Mouse (Mus musculus): Measurements from ENCODE around the gene Pramef17.
"Not testable (repeated sequence)": the region's sequence is repeated elsewhere in the genome, so short reads cannot be mapped to it uniquely, and the experiment has no call there.

DNA sequence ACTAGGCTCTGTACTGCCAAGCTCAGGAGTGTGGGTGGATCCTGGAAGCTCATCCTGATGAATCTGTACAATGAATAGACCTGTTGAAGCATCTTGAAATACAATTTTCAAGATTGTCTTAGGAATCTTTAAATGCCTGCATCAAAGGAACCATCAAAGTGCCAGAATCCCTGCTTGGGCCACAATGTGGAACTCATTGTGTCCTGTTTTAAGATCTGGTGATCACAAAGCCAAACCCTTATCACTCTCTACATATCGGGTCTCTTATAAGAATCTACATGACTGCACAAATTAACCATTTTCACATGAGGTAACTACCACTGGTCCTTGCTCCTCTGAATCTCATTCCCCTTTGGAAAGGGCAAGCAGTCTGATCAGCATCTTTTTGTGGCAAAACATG, 43.3 kb downstream of the Pramef17 start, which contains the start of gene Pramef25:
- TF ChIP-seq CTCF (IDR thresholded peaks at IDR 0.05; ENCODE audit: low read depth, low read length); POLR2A (IDR thresholded peaks at IDR 0.05; ENCODE audit: extremely low read depth, insufficient read depth, low read length): not testable (repeated sequence)

Measured in liver, adult 2 months (tissue).